Mouse (Mus musculus) liver, postnatal 0 days (tissue): ENCODE results near the gene Ggt5.

Experiments
- CTCF ChIP-seq: sonication (generic); IDR thresholded peaks from 2 replicates; pipeline ENCODE4 v1.5.1; 2016; ENCODE audit warnings: antibody characterized with exemption, low read depth
- EP300 ChIP-seq: IDR thresholded peaks from 2 replicates; pipeline ENCODE4 v1.6.1; 2016; ENCODE audit warnings: antibody characterized with exemption, low read depth, mild to moderate bottlenecking

- no peak for TF ChIP-seq CTCF
- no peak for TF ChIP-seq EP300
Measured at GRCm38 (mm10) chr10:75568441-75568840, 20.7 kb upstream of the Ggt5 start.
